Mouse (Mus musculus) cerebellum, postnatal 10 days (tissue): Measurements from ENCODE around the gene Rundc3a.

Source experiments
- DNase-seq, 2 experiments: peaks; one replicate each; pipeline ENCODE4 v3.0.0; 2021; ENCODE audit warnings: mixed read lengths in 2 of 2

Gene Rundc3a

DNA sequence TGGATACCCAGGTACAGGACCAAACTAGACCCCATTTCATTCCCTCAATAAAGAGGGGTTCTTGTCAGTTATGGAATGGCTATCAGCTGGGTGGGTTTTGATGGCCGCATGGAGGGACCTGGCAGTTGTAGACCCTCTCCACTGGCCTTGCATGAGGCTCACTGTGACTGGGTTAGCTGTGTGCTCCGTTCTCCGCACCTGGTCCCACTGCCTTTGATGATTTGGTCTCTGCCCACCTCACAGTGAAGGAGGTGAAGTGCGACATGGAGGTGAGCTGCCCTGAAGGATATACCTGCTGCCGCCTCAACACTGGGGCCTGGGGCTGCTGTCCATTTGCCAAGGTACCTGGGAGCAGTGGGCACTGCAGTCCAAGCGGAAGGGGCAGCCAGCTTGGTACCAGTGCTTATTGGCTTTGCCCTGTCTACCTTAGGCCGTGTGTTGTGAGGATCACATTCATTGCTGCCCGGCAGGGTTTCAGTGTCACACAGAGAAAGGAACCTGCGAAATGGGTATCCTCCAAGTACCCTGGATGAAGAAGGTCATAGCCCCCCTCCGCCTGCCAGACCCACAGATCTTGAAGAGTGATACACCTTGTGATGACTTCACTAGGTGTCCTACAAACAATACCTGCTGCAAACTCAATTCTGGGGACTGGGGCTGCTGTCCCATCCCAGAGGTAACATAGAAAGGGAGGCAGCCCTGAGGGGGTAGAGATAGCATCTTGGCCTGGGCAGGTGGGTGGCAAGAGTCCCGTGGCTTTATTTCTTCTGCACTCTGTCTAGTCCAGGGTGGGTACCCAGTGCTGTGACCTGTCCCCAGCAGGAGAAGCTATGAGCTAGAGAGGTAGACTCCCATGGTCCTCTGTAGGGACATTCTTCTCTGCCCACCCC, 41.9 kb downstream of the Rundc3a start:
- peak; percentile 34 to 50 for DNase-seq

- peak; percentile 63 to 64 for DNase-seq
Observed at GRCm38 (mm10) chr11:102435754-102436470, 42.7 kb downstream of the Rundc3a start.

GRCm38 (mm10) chr11:102436471-102436790, 43.2 kb downstream of the Rundc3a start:
- no peak for DNase-seq

GRCm38 (mm10) chr11:102437120-102438061, 44.2 kb downstream of the Rundc3a start:
- peak; percentile 82 to 84 for DNase-seq

DNA sequence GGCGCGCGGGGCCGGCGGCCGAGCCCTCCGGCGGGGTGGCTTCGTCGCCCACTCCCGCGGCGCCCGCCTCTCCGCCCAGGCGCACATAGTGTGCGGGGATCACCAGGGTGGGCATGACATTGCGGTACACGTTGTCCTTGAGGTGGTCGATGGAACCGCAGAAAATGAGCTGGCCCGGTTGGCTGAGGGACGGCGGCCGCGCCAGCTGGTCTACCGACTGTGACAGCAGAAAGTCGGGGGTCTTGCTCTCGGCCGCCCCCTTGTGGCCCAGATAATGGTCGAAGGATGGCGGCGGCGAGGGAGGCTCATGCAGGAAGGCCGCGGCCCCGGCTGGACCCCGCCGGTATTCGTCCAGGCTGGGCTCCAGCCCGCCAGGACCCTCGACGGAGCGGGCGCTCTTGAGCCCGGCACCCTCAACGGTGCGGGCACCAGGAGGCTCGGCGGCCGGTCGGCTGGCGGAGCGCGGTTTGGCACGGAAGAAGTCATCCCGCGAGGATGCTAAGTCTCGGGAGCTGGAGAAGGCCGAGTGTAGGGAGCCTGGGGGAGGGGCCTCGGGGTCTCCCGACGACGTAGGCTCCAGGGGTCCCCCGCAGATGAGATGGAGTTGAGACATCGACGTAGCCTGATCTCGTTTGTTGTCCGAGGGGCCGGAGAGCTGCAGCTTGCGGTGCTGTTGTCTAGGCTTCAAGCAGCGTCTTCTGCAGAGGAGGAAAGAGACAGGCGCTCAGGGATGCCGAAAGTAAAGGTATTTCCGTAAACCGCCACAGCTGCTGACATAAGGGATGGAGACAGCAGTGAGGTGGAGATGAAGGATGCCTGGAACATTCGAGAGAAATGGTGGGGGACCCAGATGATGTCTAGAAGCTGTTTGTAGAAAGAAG, 45.2 kb downstream of the Rundc3a start:
- DNase-seq = peak; percentile 98 to 99

- peak; percentile 69 to 72 for DNase-seq
Observed at GRCm38 (mm10) chr11:102439093-102440082, 46.2 kb downstream of the Rundc3a start.

- no peak for DNase-seq
Observed at GRCm38 (mm10) chr11:102440255-102440654, 47.1 kb downstream of the Rundc3a start.

DNA sequence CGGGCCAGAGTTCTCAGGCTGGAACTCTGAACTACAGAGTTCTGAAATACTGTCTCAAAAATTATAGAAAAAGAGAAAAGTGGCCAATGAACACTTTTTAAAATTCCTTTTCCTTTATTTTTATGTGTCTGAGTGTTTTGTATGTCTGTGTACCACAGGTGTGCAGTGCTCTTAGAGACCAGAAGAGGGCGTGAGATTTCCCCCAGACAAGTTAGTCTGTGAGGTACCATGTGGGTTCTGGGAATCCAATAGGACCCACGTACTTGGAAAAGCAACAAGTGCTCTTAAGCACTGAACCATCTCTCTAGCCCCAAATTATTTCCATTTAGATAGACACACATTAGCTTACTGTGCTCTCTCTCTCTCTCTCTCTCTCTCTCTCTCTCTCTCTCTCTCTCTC, 48.2 kb downstream of the Rundc3a start:
- peak in 1 of 2 experiments; percentile 47 for DNase-seq

DNA sequence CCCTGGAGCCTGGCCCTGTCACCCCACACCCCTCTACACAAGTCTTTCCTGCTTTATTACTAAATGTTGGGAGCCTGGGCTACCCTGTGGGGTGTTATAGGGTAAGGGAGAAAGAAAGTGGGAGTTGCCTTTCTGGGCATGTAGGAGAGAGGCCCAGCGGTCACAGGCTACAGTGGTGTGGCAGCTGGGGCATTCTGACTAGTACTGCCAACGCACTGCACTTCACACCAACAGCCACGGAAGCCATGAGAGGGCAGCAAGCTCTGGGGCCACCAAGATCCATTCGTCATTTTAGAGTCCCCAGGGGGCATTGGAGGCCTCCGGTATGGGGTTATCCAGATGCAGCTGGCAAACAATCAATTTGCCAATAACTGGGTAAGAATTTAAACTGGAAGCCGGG, 48.9 kb downstream of the Rundc3a start:
- no peak for DNase-seq

DNA sequence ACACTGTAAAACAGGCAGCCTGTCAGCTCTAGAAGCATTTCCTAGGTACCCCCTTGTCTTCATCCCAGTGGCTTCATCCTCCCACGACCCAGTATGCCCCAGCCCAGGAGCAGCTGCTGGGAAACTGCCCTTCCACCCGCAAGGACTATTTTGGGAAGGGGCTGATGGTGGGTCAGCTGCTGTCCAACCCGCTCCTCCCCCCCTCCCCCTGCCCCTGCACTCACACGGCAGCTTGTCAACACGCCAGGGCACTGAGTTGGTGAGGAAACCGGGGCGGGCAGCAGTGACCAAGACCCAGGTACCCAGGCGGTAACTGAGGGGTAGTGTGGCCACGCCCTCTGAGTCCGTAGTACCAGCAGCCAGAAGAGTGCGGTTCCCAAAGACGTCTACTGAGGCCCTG, 50.5 kb downstream of the Rundc3a start:
- DNase-seq = peak in 1 of 2 experiments; percentile 42

GRCm38 (mm10) chr11:102444321-102444720, 51.1 kb downstream of the Rundc3a start:
- DNase-seq = no peak

DNA sequence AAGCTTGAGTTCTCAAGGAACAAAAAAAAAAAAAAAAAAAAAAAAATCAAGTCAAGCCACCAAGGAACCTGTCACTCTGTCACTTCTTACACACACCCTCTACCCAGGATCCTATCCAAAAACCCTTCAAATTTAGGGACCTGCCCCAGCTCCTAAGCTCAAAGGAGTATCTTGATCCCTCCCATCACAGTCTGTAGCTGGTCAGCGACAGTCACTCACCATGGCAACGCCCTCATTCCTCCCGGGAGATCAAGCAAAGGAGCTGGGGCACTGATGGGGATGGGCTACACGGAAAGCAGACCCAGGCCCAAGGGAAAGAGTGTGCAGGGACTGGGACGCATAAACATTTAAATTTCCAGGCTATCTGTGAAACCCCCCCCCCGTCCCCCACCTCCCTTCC, 51.6 kb downstream of the Rundc3a start:
- no peak for DNase-seq

DNA sequence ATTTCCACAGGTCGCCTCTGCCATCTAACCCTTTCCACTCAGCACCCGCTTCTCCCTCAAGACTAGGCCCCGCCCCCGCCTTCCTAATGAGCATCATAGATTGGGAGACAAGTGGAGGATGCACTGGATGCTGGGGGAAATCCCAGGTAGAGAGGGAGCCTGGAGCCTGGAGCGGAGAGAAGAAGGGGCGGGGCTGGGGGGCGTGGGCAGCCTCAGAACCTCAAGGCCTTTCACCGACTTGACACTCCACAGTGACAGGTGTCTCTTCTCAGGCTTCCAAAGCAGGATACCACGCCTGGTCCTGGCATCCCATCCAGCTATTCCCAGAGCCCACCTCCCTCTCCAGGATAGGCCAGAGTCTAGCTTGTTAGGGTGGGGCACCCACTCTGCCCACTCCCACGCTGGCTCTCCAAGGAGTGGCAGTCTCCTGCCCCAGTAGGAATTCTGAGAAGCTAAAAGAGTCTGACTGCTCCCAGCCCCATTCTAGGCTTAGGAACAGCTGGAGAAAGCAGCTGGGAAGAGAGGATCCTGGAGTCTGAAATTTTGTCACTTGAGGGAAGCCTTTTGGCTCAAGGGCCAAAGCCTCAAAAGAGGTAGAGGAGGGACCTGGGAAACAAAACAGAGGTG, 52.2 kb downstream of the Rundc3a start:
- DNase-seq = peak; percentile 54 to 58

GRCm38 (mm10) chr11:102445891-102446361, 52.7 kb downstream of the Rundc3a start:
- DNase-seq = peak; percentile 77 to 83

DNA sequence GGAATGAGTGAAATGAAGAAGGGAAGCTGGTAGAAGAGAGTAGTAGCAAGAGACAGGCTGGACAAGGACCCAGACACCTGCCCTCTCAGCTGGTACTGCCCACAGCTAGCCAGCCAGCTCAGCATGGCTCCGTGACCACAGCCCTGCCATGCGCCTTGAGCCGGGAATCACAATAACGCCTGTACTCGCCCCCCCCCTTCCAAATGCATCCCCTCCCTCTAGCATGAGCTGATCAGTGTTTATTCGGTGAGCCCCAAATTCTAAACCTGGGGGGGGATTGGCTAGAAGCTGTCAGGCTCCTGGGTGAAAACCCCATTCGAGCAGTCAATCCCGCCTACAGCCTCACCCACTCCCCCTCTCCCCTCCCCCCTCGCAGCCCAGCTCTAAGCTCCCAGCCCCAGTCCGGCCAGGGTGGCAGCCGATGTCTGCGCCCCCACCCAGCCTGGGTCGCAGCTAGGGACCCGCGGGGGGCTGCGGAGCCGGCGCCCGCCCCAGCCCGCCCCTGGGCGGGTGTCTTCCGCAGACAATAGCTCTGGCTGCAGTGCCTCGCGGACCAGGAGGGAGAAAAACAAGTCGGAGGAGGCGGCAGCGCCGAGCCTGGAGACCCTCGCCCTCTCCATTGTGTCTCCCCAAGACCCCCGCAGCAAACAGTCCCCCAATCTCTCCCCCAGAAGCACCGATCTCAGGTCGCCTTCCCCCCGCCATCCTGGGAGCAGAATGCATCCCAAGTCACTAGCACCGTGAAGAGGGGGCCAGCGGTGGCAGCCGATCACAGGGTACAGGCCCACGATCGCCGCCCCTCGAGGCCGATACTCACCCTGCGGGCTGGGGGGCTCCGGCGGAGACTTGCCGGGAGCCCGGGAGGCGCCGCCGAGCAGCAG, 53.6 kb downstream of the Rundc3a start:
- DNase-seq = peak; percentile 84 to 90

GRCm38 (mm10) chr11:102447497-102447896, 54.3 kb downstream of the Rundc3a start, which contains the start of gene Fam171a2:
Gene Fam171a2 (minus strand): TSS chr11:102447682.
- DNase-seq = peak; percentile 96 to 97

GRCm38 (mm10) chr11:102448327-102448726, 55.1 kb downstream of the Rundc3a start:
- DNase-seq = peak; percentile 42 to 53
